ENCODE assay signal across 9 mouse cellular contexts in genomic region chr11:120345067-120345681, GRCm38 (mm10). TPM values are rescaled to one million over a fixed set of nuclear protein-coding genes. Genes with fewer than 3 reads are reported as not detected.
DNase-seq lines count a peak whose midpoint lies in the region; ATAC-seq and TF ChIP-seq lines count a peak whose summit lies in the region.
"Had no signal": no experiment of that assay in that cellular context is flagged by ENCODE, and none has a peak within 500 bp of the region (broad histone marks: within the 10 kb centered on the region; RNA-seq: fewer than 3 reads in every experiment).

No protein-coding gene starts in this region.

- H3K4me1 ChIP-seq in forebrain, embryonic 14.5 days (ENCODE audit: control insufficient read depth, insufficient read depth, low read length) = peaks cover 7% of the 10 kb centered on the region; the same call in 1 of the 2 replicates
- H3K4me1 ChIP-seq in intestine, postnatal 0 days (replicated peaks; ENCODE audit: control insufficient read depth, insufficient read depth, low read length) = no peaks in the 10 kb centered on the region
- H3K4me1 ChIP-seq in midbrain, embryonic 11.5 days (ENCODE audit: control insufficient read depth, insufficient read depth, low read length) = peaks cover 16% of the 10 kb centered on the region; the same call in 1 of the 2 replicates

- 32% methylated on average over 1 of the region's 1 CpGs for WGBS in forebrain, embryonic 14.5 days
- WGBS in intestine, postnatal 0 days = 13% methylated on average over 1 of the region's 1 CpGs
- 32% methylated on average over 1 of the region's 1 CpGs for WGBS in midbrain, embryonic 11.5 days

- H3K36me3 ChIP-seq in forebrain, embryonic 14.5 days (ENCODE audit: control insufficient read depth, insufficient read depth, low read length) = peaks cover 23% of the 10 kb centered on the region
- peaks cover 14% of the 10 kb centered on the region for H3K36me3 ChIP-seq in intestine, postnatal 0 days (ENCODE audit: control insufficient read depth, insufficient read depth)
- H3K36me3 ChIP-seq in midbrain, embryonic 11.5 days (ENCODE audit: control insufficient read depth, insufficient read depth, low read length) = peaks cover 8% of the 10 kb centered on the region

- H3K9me3 ChIP-seq in forebrain, embryonic 14.5 days (replicated peaks; ENCODE audit: control insufficient read depth, low read length) = no peaks in the 10 kb centered on the region
- H3K9me3 ChIP-seq in intestine, postnatal 0 days (ENCODE audit: control insufficient read depth) = no peaks in the 10 kb centered on the region
- H3K9me3 ChIP-seq in midbrain, embryonic 11.5 days (ENCODE audit: control insufficient read depth, low read length) = no peaks in the 10 kb centered on the region; the same call in 1 of the 2 replicates

- H3K4me3 ChIP-seq in forebrain, embryonic 14.5 days (ENCODE audit: low read depth, low read length) = peak overlapping the region; percentile 16
- H3K4me3 ChIP-seq in intestine, postnatal 0 days (ENCODE audit: low read depth, low read length) = peak overlapping the region; percentile 27; the same call in 1 of the 2 replicates
- H3K4me3 ChIP-seq in midbrain, embryonic 11.5 days (ENCODE audit: low read depth, low read length) = no peak overlapping the region

- peak overlapping the region; percentile 42 for H3K9ac ChIP-seq in forebrain, embryonic 14.5 days (ENCODE audit: low read length)
- H3K9ac ChIP-seq in intestine, postnatal 0 days (ENCODE audit: low read depth, low read length) = peak overlapping the region; percentile 37; the same call in 1 of the 2 replicates
- peak overlapping the region; percentile 18; the same call in 1 of the 2 replicates for H3K9ac ChIP-seq in midbrain, embryonic 11.5 days (ENCODE audit: low read length)

- H3K4me2 ChIP-seq in forebrain, embryonic 14.5 days (ENCODE audit: low read length) = peak overlapping the region; percentile 56
- peak overlapping the region; percentile 48 for H3K4me2 ChIP-seq in intestine, postnatal 0 days (replicated peaks; ENCODE audit: low read depth)
- H3K4me2 ChIP-seq in midbrain, embryonic 11.5 days = peak overlapping the region; percentile 27

- H3K27me3 ChIP-seq in forebrain, embryonic 14.5 days (replicated peaks; ENCODE audit: control insufficient read depth, insufficient read depth, low read length) = no peaks in the 10 kb centered on the region
- H3K27me3 ChIP-seq in intestine, postnatal 0 days (replicated peaks; ENCODE audit: control insufficient read depth, insufficient read depth, low read length) = no peaks in the 10 kb centered on the region
- no peaks in the 10 kb centered on the region for H3K27me3 ChIP-seq in midbrain, embryonic 11.5 days (ENCODE audit: control insufficient read depth, insufficient read depth, low read length)

- peak; percentile 33 to 47 for DNase-seq in heart, adult 18-20 months
- DNase-seq in heart, postnatal 25 days (ENCODE audit: low spot score) = no peak
- peak; percentile 66 for DNase-seq in ES-CJ7 (ENCODE audit: low read depth, low spot score)
- no peak for DNase-seq in forebrain, embryonic 14.5 days (ENCODE audit: low spot score)
- peak; percentile 95 for DNase-seq in midbrain, embryonic 11.5 days (ENCODE audit: low spot score, missing footprints)
- no peak for DNase-seq in right cerebral cortex, postnatal 36 days (ENCODE audit: low spot score in 2 of 2)
- DNase-seq in frontal cortex, adult 2 months (ENCODE audit: extremely low spot score in 1 of 2, low spot score in 1 of 2) = no peak

- no peak for TF ChIP-seq CTCF in intestine, postnatal 0 days (IDR thresholded peaks at IDR 0.05; ENCODE audit: low read depth)

- peak overlapping the region; percentile 6; the same call in 1 of the 2 replicates for H3K27ac ChIP-seq in forebrain, embryonic 14.5 days (ENCODE audit: low read depth, low read length)
- H3K27ac ChIP-seq in intestine, postnatal 0 days (ENCODE audit: low read depth, low read length) = no peak overlapping the region
- H3K27ac ChIP-seq in midbrain, embryonic 11.5 days (ENCODE audit: low read depth, low read length) = peak overlapping the region; percentile 27; the same call in 1 of the 2 replicates

- intact Hi-C loops in heart, postnatal 25 days (cut with DNase I) = loop anchor here (5.0 kb wide), 1 partner anchor 108 kb away; no protein-coding TSS in a partner anchor

- ATAC-seq in forebrain, embryonic 14.5 days = no peak
- no peak for ATAC-seq in intestine, postnatal 0 days
- no peak for ATAC-seq in midbrain, embryonic 11.5 days (ENCODE audit: low FRiP score)

RNA-seq across cellular contexts. Expression of gene Actg1, which starts 3.2 kb away (rescaled TPM):
- 100 to 1,000 TPM; 286 to 296 TPM for total RNA-seq in heart, adult 18-20 months (2021)
- 100 to 1,000 TPM; 282 to 346 TPM for total RNA-seq in heart, postnatal 25 days (2021)
- 3,852 and 3,863 TPM in 2 replicates for polyA plus RNA-seq in forebrain, embryonic 14.5 days (2014; fragmentation: Nextera tagmentation; extraction: Ambion mirVana)
- polyA plus RNA-seq in intestine, postnatal 0 days (2015; fragmentation: Nextera tagmentation; extraction: Ambion mirVana) = 1,513 and 1,605 TPM in 2 replicates
- 2,965 and 3,081 TPM in 2 replicates for polyA plus RNA-seq in midbrain, embryonic 11.5 days (2014; fragmentation: Nextera tagmentation; extraction: Ambion mirVana)
- polyA plus RNA-seq in frontal cortex, adult 2 months (2012; rRNA removed) = 1,138 and 1,210 TPM in 2 replicates

RNA-seq across cellular contexts. Expression of gene Fscn2, which starts 16.2 kb away (rescaled TPM):
- total RNA-seq in heart, adult 18-20 months (2021) = not detected
- total RNA-seq in heart, postnatal 25 days (2021) = not detected
- polyA plus RNA-seq in forebrain, embryonic 14.5 days (2014; fragmentation: Nextera tagmentation; extraction: Ambion mirVana) = 0.75 and 1.4 TPM in 2 replicates
- polyA plus RNA-seq in intestine, postnatal 0 days (2015; fragmentation: Nextera tagmentation; extraction: Ambion mirVana) = 0.14 and 0.16 TPM in 2 replicates
- 1.4 TPM in 2 replicates for polyA plus RNA-seq in midbrain, embryonic 11.5 days (2014; fragmentation: Nextera tagmentation; extraction: Ambion mirVana)
- 0.67 and 0.82 TPM in 2 replicates for polyA plus RNA-seq in frontal cortex, adult 2 months (2012; rRNA removed)
- polyA plus RNA-seq: large intestine, adult 2 months had no signal

RNA-seq across cellular contexts. Expression of gene Faap100, which starts 33.4 kb away (rescaled TPM):
- 10 to 100 TPM; 10.6 to 11.7 TPM for total RNA-seq in heart, adult 18-20 months (2021)
- total RNA-seq in heart, postnatal 25 days (2021) = 10 to 100 TPM; 15.2 to 15.3 TPM
- polyA plus RNA-seq in forebrain, embryonic 14.5 days (2014; fragmentation: Nextera tagmentation; extraction: Ambion mirVana) = 51.7 and 71.1 TPM in 2 replicates
- 9.7 and 11.7 TPM in 2 replicates for polyA plus RNA-seq in intestine, postnatal 0 days (2015; fragmentation: Nextera tagmentation; extraction: Ambion mirVana)
- polyA plus RNA-seq in midbrain, embryonic 11.5 days (2014; fragmentation: Nextera tagmentation; extraction: Ambion mirVana) = 25.3 and 29.2 TPM in 2 replicates
- polyA plus RNA-seq in frontal cortex, adult 2 months (2012; rRNA removed) = 27.6 and 27.8 TPM in 2 replicates

Comparison
In these comparisons a context has a peak if more than half of its experiments do, and no peak if none do; other contexts are left out.
1. DNase-seq: peak in heart, adult 18-20 months (2 of 2), ES-CJ7 (single experiment) and midbrain, embryonic 11.5 days (single experiment); none in heart, postnatal 25 days (single experiment), forebrain, embryonic 14.5 days (single experiment), right cerebral cortex, postnatal 36 days (0 of 2) and frontal cortex, adult 2 months (0 of 2).
2. Peak in every context shown above with its lines, with median percentiles within 50 percentile points of each other: H3K4me2 ChIP-seq and H3K9ac ChIP-seq.